Mouse (Mus musculus) MEL (cell line): ENCODE measurements around the gene E330017A01Rik. TPM values are rescaled to one million over a fixed set of nuclear protein-coding genes. Genes with fewer than 3 reads are reported as not detected.

Source experiments
- DNase-seq: peaks from one replicate; pipeline ENCODE4 v3.0.0; 2011; ENCODE audit warnings: low read depth, low spot score
- H3K27ac ChIP-seq: 2 replicates; pipeline ENCODE4 v1.5.1; 2012; ENCODE audit warnings: low read depth, mild to moderate bottlenecking, control low read depth, low read length, moderate library complexity; ENCODE audit not compliant: control insufficient read depth
- H3K27me3 ChIP-seq, 2 experiments: fragments of 150-350 bp in 1 of 2; sonication (generic) in 1 of 2; 2 replicates each; pipeline ENCODE4 v1.6.1; 2012; ENCODE audit warnings: low read length in 2 of 2, mild to moderate bottlenecking in 2 of 2, improper control_type of control experiment in 1 of 2, moderate library complexity in 1 of 2; ENCODE audit not compliant: insufficient read depth in 2 of 2, control insufficient read depth in 1 of 2
- H3K36me3 ChIP-seq, 2 experiments: 2 replicates each; pipeline ENCODE4 v1.6.1; 2012 to 2014; ENCODE audit warnings: low read length in 2 of 2, improper control_type of control experiment in 1 of 2, inconsistent platforms in 1 of 2, mild to moderate bottlenecking in 1 of 2; ENCODE audit not compliant: insufficient read depth in 2 of 2, control insufficient read depth in 1 of 2
- H3K4me1 ChIP-seq, 2 experiments: fragments of 150-350 bp in 1 of 2; sonication (generic) in 1 of 2; 2 replicates each; pipeline ENCODE4 v1.6.1; 2012; ENCODE audit warnings: low read length in 2 of 2, improper control_type of control experiment in 1 of 2, mild to moderate bottlenecking in 1 of 2; ENCODE audit not compliant: insufficient read depth in 2 of 2, control insufficient read depth in 1 of 2
- H3K4me3 ChIP-seq, 2 experiments: fragments of 150-350 bp in 1 of 2; sonication (generic) in 1 of 2; 2 replicates each; pipeline ENCODE4 v1.5.1; 2012; ENCODE audit warnings: low read depth in 2 of 2, low read length in 2 of 2, mild to moderate bottlenecking in 2 of 2, moderate library complexity in 2 of 2, control low read depth in 1 of 2, improper control_type of control experiment in 1 of 2; ENCODE audit not compliant: control insufficient read depth in 1 of 2, insufficient read depth in 1 of 2
- H3K79me2 ChIP-seq: 2 replicates; pipeline ENCODE4 v1.6.1; 2012; ENCODE audit warnings: mild to moderate bottlenecking, low read length, moderate library complexity; ENCODE audit not compliant: control insufficient read depth, poor library complexity, insufficient read depth
- H3K9ac ChIP-seq: 2 replicates; pipeline ENCODE4 v1.6.1; 2012; ENCODE audit warnings: low read depth, mild to moderate bottlenecking, control low read depth, low read length, moderate library complexity; ENCODE audit not compliant: control insufficient read depth, poor library complexity, severe bottlenecking
- H3K9me3 ChIP-seq: fragments of 150-350 bp; sonication (generic); replicated peaks from 2 replicates; pipeline ENCODE4 v1.6.1; 2012; ENCODE audit warnings: mild to moderate bottlenecking, low read length, improper control_type of control experiment, moderate library complexity; ENCODE audit not compliant: insufficient read depth
- BHLHE40 ChIP-seq: IDR thresholded peaks from 2 replicates; pipeline ENCODE4 v1.6.1; 2012; ENCODE audit warnings: low read depth, mild to moderate bottlenecking, inconsistent platforms, low read length, improper control_type of control experiment, borderline replicate concordance
- CTCF ChIP-seq, 3 experiments: IDR thresholded peaks in 2 of 3; conservative IDR thresholded peaks in 1 of 3; 2 replicates each; pipeline ENCODE4 v1.5.1; 2011 to 2012; ENCODE audit warnings: low read length in 3 of 3, low read depth in 2 of 3, mild to moderate bottlenecking in 2 of 3, improper control_type of control experiment in 1 of 3, inconsistent platforms in 1 of 3, mixed read lengths in 1 of 3, moderate library complexity in 1 of 3; ENCODE audit not compliant: control insufficient read depth in 1 of 3, insufficient read depth in 1 of 3, poor library complexity in 1 of 3, severe bottlenecking in 1 of 3
- ELF1 ChIP-seq: IDR thresholded peaks from 2 replicates; pipeline ENCODE4 v1.6.1; 2014; ENCODE audit warnings: low read depth, mild to moderate bottlenecking, inconsistent platforms, low read length, improper control_type of control experiment, moderate library complexity
- EP300 ChIP-seq, 2 experiments: IDR thresholded peaks; 2 replicates each; pipeline ENCODE4 v1.6.1; 2011; ENCODE audit warnings: improper control_type of control experiment in 2 of 2, low read length in 2 of 2, low read depth in 1 of 2, mild to moderate bottlenecking in 1 of 2
- MAFK ChIP-seq: IDR thresholded peaks from 2 replicates; pipeline ENCODE4 v1.6.1; 2011; ENCODE audit warnings: low read depth, mild to moderate bottlenecking, low read length, improper control_type of control experiment, borderline replicate concordance
- MAZ ChIP-seq: IDR thresholded peaks from 2 replicates; pipeline ENCODE4 v1.6.1; 2012; ENCODE audit warnings: low read depth, mild to moderate bottlenecking, inconsistent platforms, low read length, improper control_type of control experiment
- MYB ChIP-seq: IDR thresholded peaks from 2 replicates; pipeline ENCODE4 v1.6.1; 2011; ENCODE audit warnings: mild to moderate bottlenecking, low read depth, low read length, improper control_type of control experiment
- NRF1 ChIP-seq: IDR thresholded peaks from 2 replicates; pipeline ENCODE4 v1.6.1; 2014; ENCODE audit warnings: low read depth, mild to moderate bottlenecking, inconsistent platforms, low read length, improper control_type of control experiment, moderate library complexity; ENCODE audit not compliant: poor library complexity, insufficient read depth, severe bottlenecking
- POLR2A ChIP-seq, 2 experiments: IDR thresholded peaks; 2 replicates each; pipeline ENCODE4 v1.6.1; 2011 to 2012; ENCODE audit warnings: low read length in 2 of 2, mild to moderate bottlenecking in 2 of 2, control low read depth in 1 of 2, improper control_type of control experiment in 1 of 2, low read depth in 1 of 2, moderate library complexity in 1 of 2; ENCODE audit not compliant: control insufficient read depth in 1 of 2, insufficient read depth in 1 of 2, poor library complexity in 1 of 2
- POLR2AphosphoS2 ChIP-seq: IDR thresholded peaks from 2 replicates; pipeline ENCODE4 v1.6.1; 2011; ENCODE audit warnings: low read length, improper control_type of control experiment
- POLR2AphosphoS5 ChIP-seq: IDR thresholded peaks from 2 replicates; pipeline ENCODE4 v1.6.1; 2012; ENCODE audit warnings: low read depth, borderline replicate concordance, mild to moderate bottlenecking, inconsistent platforms, low read length, moderate library complexity, mixed read lengths
- RCOR1 ChIP-seq: IDR thresholded peaks from 2 replicates; pipeline ENCODE4 v1.6.1; 2012; ENCODE audit warnings: low read depth, mild to moderate bottlenecking, inconsistent platforms, low read length, improper control_type of control experiment
- TAL1 ChIP-seq: IDR thresholded peaks from 2 replicates; pipeline ENCODE4 v1.6.1; 2012; ENCODE audit warnings: mild to moderate bottlenecking, inconsistent platforms, low read length, moderate library complexity, mixed read lengths
- TCF12 ChIP-seq: IDR thresholded peaks from 2 replicates; pipeline ENCODE4 v1.6.1; 2014; ENCODE audit warnings: low read depth, mild to moderate bottlenecking, inconsistent platforms, low read length, improper control_type of control experiment, moderate library complexity
- UBTF ChIP-seq: IDR thresholded peaks from 2 replicates; pipeline ENCODE4 v1.6.1; 2012; ENCODE audit warnings: low read depth, mild to moderate bottlenecking, inconsistent platforms, low read length, improper control_type of control experiment, moderate library complexity, borderline replicate concordance; ENCODE audit not compliant: insufficient read depth
- USF1 ChIP-seq: IDR thresholded peaks from 2 replicates; pipeline ENCODE4 v1.6.1; 2014; ENCODE audit warnings: low read depth, mild to moderate bottlenecking, inconsistent platforms, low read length, improper control_type of control experiment, moderate library complexity
- ZC3H11A ChIP-seq: IDR thresholded peaks from 2 replicates; pipeline ENCODE4 v1.6.1; 2012; ENCODE audit warnings: low read depth, mild to moderate bottlenecking, inconsistent platforms, low read length, improper control_type of control experiment
- ZMIZ1 ChIP-seq: IDR thresholded peaks from 2 replicates; pipeline ENCODE4 v1.6.1; 2012; ENCODE audit warnings: low read depth, mild to moderate bottlenecking, inconsistent platforms, low read length, improper control_type of control experiment, moderate library complexity
- ZNF384 ChIP-seq: IDR thresholded peaks from 2 replicates; pipeline ENCODE4 v1.6.1; 2012; ENCODE audit warnings: low read depth, mild to moderate bottlenecking, inconsistent platforms, low read length, improper control_type of control experiment
- polyA plus RNA-seq, 2 experiments: library from polyadenylated mRNA; stranded (reverse) in 1 of 2; unstranded in 1 of 2; fragments of >175 nt in 1 of 2; fragments of >200 nt in 1 of 2; gene quantifications; 2 replicates each; pipeline versions ENCODE4 v1.2.1 to v1.2.4; 2012; ENCODE audit warnings: low replicate concordance in 2 of 2, low read depth in 1 of 2; ENCODE audit not compliant: insufficient read length in 2 of 2, insufficient read depth in 1 of 2, missing spikeins in 1 of 2
- total RNA-seq: library from RNA; depleted of rRNA; stranded (reverse); fragments of 300-350 nt; gene quantifications from 2 replicates; pipeline ENCODE4 v1.2.3, GENCODE M21; 2012

The E330017A01Rik gene
- total and polyA plus RNA-seq, 3 experiments, result 4.3 to 8.2 TPM; not detected in 1

GRCm38 (mm10) chr16:58682870-58683269, 44.3 kb upstream of the E330017A01Rik start:
- no peak overlapping the region for H3K9ac ChIP-seq
- H3K4me3 ChIP-seq, result no peak overlapping the region
- no peaks in the 10 kb centered on the region for H3K9me3 ChIP-seq
- no peak for DNase-seq
- no peaks in the 10 kb centered on the region for H3K79me2 ChIP-seq
- H3K36me3 ChIP-seq, result peaks cover 8 to 25% of the 10 kb centered on the region in 2 experiments
- TF ChIP-seq POLR2AphosphoS5, result no peak
- TF ChIP-seq ZC3H11A, result no peak
- no peak for TF ChIP-seq BHLHE40
- H3K27ac ChIP-seq, result no peak overlapping the region
- H3K4me1 ChIP-seq, result peaks cover 0 to 4% of the 10 kb centered on the region in 2 experiments; a peak in 2 of 4 replicates
- H3K27me3 ChIP-seq, result no peaks in the 10 kb centered on the region

- H3K36me3 ChIP-seq, result peaks cover 8 to 33% of the 10 kb centered on the region in 2 experiments
- H3K4me1 ChIP-seq, result peaks cover 0 to 4% of the 10 kb centered on the region in 2 experiments; a peak in 2 of 4 replicates
- no peak for DNase-seq
Measured at GRCm38 (mm10) chr16:58682046-58682445, 43.5 kb upstream of the E330017A01Rik start.

GRCm38 (mm10) chr16:58678660-58679059, 40.1 kb upstream of the E330017A01Rik start:
- H3K4me3 ChIP-seq, result no peak overlapping the region

More at GRCm38 (mm10) chr16:58682046-58682445, 43.5 kb upstream of the E330017A01Rik start:
- no peak overlapping the region for H3K9ac ChIP-seq
- no peaks in the 10 kb centered on the region for H3K79me2 ChIP-seq
- H3K9me3 ChIP-seq, result no peaks in the 10 kb centered on the region
- no peak overlapping the region for H3K4me3 ChIP-seq
- TF ChIP-seq TAL1 (no peak), POLR2AphosphoS2 (no peak), ZMIZ1 (no peak), RCOR1 (no peak), EP300 (IDR thresholded peaks at IDR 0.05; ENCODE audit: low read depth in 1 of 2, low read length in 2 of 2) (no peak), TCF12 (no peak), USF1 (no peak), CTCF (IDR thresholded peaks at IDR 0.05 in 2 of 3, conservative IDR thresholded peaks at IDR 0.05 in 1 of 3; ENCODE audit: control insufficient read depth in 1 of 3, insufficient read depth in 1 of 3, low read depth in 2 of 3, low read length in 3 of 3, poor library complexity in 1 of 3, severe bottlenecking in 1 of 3) (no peak), UBTF (no peak), MAZ (no peak)
- TF ChIP-seq, all 39 proteins: peak for 0
- H3K27ac ChIP-seq, result no peak overlapping the region
- no peaks in the 10 kb centered on the region for H3K27me3 ChIP-seq

More at GRCm38 (mm10) chr16:58678660-58679059, 40.1 kb upstream of the E330017A01Rik start:
- Histone ChIP-seq H3K27ac (no peak overlapping the region), H3K4me1 (peaks cover 6 to 7% of the 10 kb centered on the region in 2 experiments), H3K9ac (no peak overlapping the region), H3K79me2 (peaks cover 10% of the 10 kb centered on the region), H3K27me3 (no peaks in the 10 kb centered on the region), H3K9me3 (no peaks in the 10 kb centered on the region), H3K36me3 (peaks cover 15 to 55% of the 10 kb centered on the region in 2 experiments)
- DNase-seq, result no peak
- TF ChIP-seq MAFK (no peak), CTCF (IDR thresholded peaks at IDR 0.05 in 2 of 3, conservative IDR thresholded peaks at IDR 0.05 in 1 of 3; ENCODE audit: control insufficient read depth in 1 of 3, insufficient read depth in 1 of 3, low read depth in 2 of 3, low read length in 3 of 3, poor library complexity in 1 of 3, severe bottlenecking in 1 of 3) (no peak), NRF1 (no peak), TCF12 (no peak), POLR2A (IDR thresholded peaks at IDR 0.05; ENCODE audit: control insufficient read depth in 1 of 2, insufficient read depth in 1 of 2, low read depth in 1 of 2, low read length in 2 of 2, poor library complexity in 1 of 2) (no peak), POLR2AphosphoS2 (no peak), ZNF384 (no peak), TAL1 (no peak), MAZ (no peak), ELF1 (no peak), MYB (no peak)
